Mouse (Mus musculus): ENCODE results near the gene Dnajb14. TPM values are rescaled to one million over a fixed set of nuclear protein-coding genes. Genes with fewer than 3 reads are reported as not detected.

The Dnajb14 gene
- total and polyA plus RNA-seq, 3 experiments, result 2.8 to 7.0 (median 4.4) TPM

DNA sequence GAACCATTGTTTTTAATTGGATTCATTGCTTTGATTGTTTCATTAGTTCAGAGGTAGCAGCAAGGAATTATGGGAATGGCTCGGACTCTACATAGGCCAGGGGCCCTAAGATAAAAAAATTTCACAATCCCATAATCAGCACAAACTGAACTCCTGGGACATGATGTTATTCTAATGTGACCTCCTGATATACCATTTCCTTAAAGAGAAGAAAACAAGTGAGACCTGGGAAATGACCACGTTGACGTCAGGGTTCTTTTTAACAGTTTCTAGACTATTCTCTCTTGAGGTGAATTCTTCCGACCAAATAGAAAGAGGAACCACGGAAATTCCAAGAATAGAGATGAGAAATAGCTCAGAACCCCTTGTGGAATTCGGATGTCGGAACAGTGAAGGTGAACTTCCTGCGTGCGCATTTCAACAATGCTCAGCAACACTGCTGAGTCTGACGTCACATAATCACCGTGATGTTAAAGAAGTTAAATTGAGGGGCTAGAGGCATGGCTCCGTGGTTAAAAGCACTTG is 74.7 kb downstream of the Dnajb14 start:
- H3K36me3 ChIP-seq (replicated peaks in 1 of 2; ENCODE audit: control insufficient read depth in 1 of 2, insufficient read depth in 1 of 2, low read length in 1 of 2), result peaks cover 51 to 77% of the 10 kb centered on the region in 2 experiments
- H3K27ac ChIP-seq (ENCODE audit: insufficient read depth, low read depth), result peak overlapping the region; percentile 47; the same call in 1 of the 2 replicates
- no peaks in the 10 kb centered on the region for H3K27me3 ChIP-seq (replicated peaks)
- DNase-seq (ENCODE audit: extremely low read depth), result no peak
- peaks cover 10 to 43% of the 10 kb centered on the region in 2 experiments for H3K4me1 ChIP-seq (ENCODE audit: control insufficient read depth in 1 of 2, insufficient read depth in 2 of 2)
- no peak overlapping the region for H3K4me2 ChIP-seq (ENCODE audit: insufficient read depth, low read depth, poor library complexity, severe bottlenecking)
- no peaks in the 10 kb centered on the region for H3K9me3 ChIP-seq (replicated peaks; ENCODE audit: low read length)
- H3K9ac ChIP-seq (ENCODE audit: insufficient read depth, low read depth), result no peak overlapping the region
- dilution Hi-C loops (cut with MboI; ENCODE audit: extremely low pct_ligation_motif_present, extremely low pct_unique_long_range_greater_than_20kb, low sequenced_read_pairs) (no loop called here), in situ Hi-C loops (cut with MboI; ENCODE audit: low pct_ligation_motif_present, low pct_unique_long_range_greater_than_20kb, low sequenced_read_pairs) (no loop called here)
- no peak overlapping the region for H3K4me3 ChIP-seq (replicated peaks in 1 of 3; ENCODE audit: low read depth in 2 of 3, low read length in 2 of 3, poor library complexity in 1 of 3)
- TF ChIP-seq BHLHE40 (IDR thresholded peaks at IDR 0.05; ENCODE audit: low read depth, low read length) (peak; percentile 40; the same call in 1 of the 2 replicates), GABPA (IDR thresholded peaks at IDR 0.05; ENCODE audit: insufficient replicate concordance, low read depth, low read length) (no peak), MAX (IDR thresholded peaks at IDR 0.05; ENCODE audit: low read length) (peak; percentile 41; the same call in 1 of the 2 replicates), TBP (conservative IDR thresholded peaks at IDR 0.05; ENCODE audit: low read depth, low read length) (no peak), JUN (IDR thresholded peaks at IDR 0.05; ENCODE audit: insufficient read depth, low read depth, low read length) (peak; percentile 59), ELF1 (IDR thresholded peaks at IDR 0.05; ENCODE audit: low read depth, low read length) (no peak; the same call in 1 of the 2 replicates), HCFC1 (IDR thresholded peaks at IDR 0.05; ENCODE audit: low read depth, low read length) (no peak), SIN3A (IDR thresholded peaks at IDR 0.05; ENCODE audit: low read length) (peak; percentile 60; the same call in 1 of the 2 replicates), NRF1 (IDR thresholded peaks at IDR 0.05; ENCODE audit: low read depth, low read length) (no peak), POLR2AphosphoS2 (IDR thresholded peaks at IDR 0.05; ENCODE audit: low read depth, low read length) (peak; percentile 32; the same call in 1 of the 2 replicates), ETS1 (conservative IDR thresholded peaks at IDR 0.05; ENCODE audit: low read depth, low read length) (peak; percentile 70), TCF12 (IDR thresholded peaks at IDR 0.05; ENCODE audit: low read depth, low read length) (peak; percentile 42; the same call in 1 of the 2 replicates), KAT2A (IDR thresholded peaks at IDR 0.05; ENCODE audit: insufficient replicate concordance, low read length) (no peak), MEF2A (IDR thresholded peaks at IDR 0.05; ENCODE audit: borderline replicate concordance, low read depth, low read length) (peak; percentile 76), IRF4 (IDR thresholded peaks at IDR 0.05; ENCODE audit: low read depth, low read length) (peak; percentile 87), ZMIZ1 (IDR thresholded peaks at IDR 0.05; ENCODE audit: low read depth, low read length) (no peak), EP300 (IDR thresholded peaks at IDR 0.05; ENCODE audit: low read length) (peak; percentile 72), E2F4 (IDR thresholded peaks at IDR 0.05; ENCODE audit: insufficient replicate concordance, low read depth, low read length) (no peak)
- peaks cover 6% of the 10 kb centered on the region for H3K79me2 ChIP-seq (replicated peaks; ENCODE audit: control insufficient read depth, extremely low read depth, insufficient read depth, poor library complexity, severe bottlenecking)

GRCm38 (mm10) chr3:137943737-137944154 is 76.3 kb downstream of the Dnajb14 start:
- no peak for TF ChIP-seq TCF12 (IDR thresholded peaks at IDR 0.05; ENCODE audit: low read depth, low read length)
- TF ChIP-seq POLR2AphosphoS2 (IDR thresholded peaks at IDR 0.05; ENCODE audit: low read depth, low read length), result no peak
- TF ChIP-seq CHD1 (IDR thresholded peaks at IDR 0.05; ENCODE audit: low read depth, low read length), result no peak
- H3K79me2 ChIP-seq (replicated peaks; ENCODE audit: control insufficient read depth, extremely low read depth, insufficient read depth, poor library complexity, severe bottlenecking), result peaks cover 6% of the 10 kb centered on the region
- H3K27ac ChIP-seq (ENCODE audit: insufficient read depth, low read depth), result no peak overlapping the region
- no peaks in the 10 kb centered on the region for H3K9me3 ChIP-seq (replicated peaks; ENCODE audit: low read length)
- DNase-seq (ENCODE audit: extremely low read depth), result no peak
- in situ Hi-C loops (cut with MboI; ENCODE audit: low pct_ligation_motif_present, low pct_unique_long_range_greater_than_20kb, low sequenced_read_pairs), result no loop called here
- H3K4me1 ChIP-seq (ENCODE audit: control insufficient read depth in 1 of 2, insufficient read depth in 2 of 2), result peaks cover 18 to 57% of the 10 kb centered on the region in 2 experiments
- dilution Hi-C loops (cut with MboI; ENCODE audit: extremely low pct_ligation_motif_present, extremely low pct_unique_long_range_greater_than_20kb, low sequenced_read_pairs), result no loop called here
- H3K4me3 ChIP-seq (replicated peaks in 1 of 3; ENCODE audit: low read depth in 2 of 3, low read length in 2 of 3, poor library complexity in 1 of 3), result no peak overlapping the region
- H3K9ac ChIP-seq (ENCODE audit: insufficient read depth, low read depth), result no peak overlapping the region
- H3K4me2 ChIP-seq (ENCODE audit: insufficient read depth, low read depth, poor library complexity, severe bottlenecking), result no peak overlapping the region
- H3K36me3 ChIP-seq (replicated peaks in 1 of 2; ENCODE audit: control insufficient read depth in 1 of 2, insufficient read depth in 1 of 2, low read length in 1 of 2), result peaks cover 44 to 72% of the 10 kb centered on the region in 2 experiments
- H3K27me3 ChIP-seq (replicated peaks), result no peaks in the 10 kb centered on the region

Data from CH12.LX (cell line).